Mouse (Mus musculus) CD4-positive, CD25-positive, alpha-beta regulatory T cell, adult 9 weeks (primary cell): ENCODE data around the gene Aqp7. TPM values are rescaled to one million over a fixed set of nuclear protein-coding genes. Genes with fewer than 3 reads are reported as not detected.

Experiments used
- polyA plus RNA-seq: library from polyadenylated mRNA; unstranded; fragments of 100-300 nt; shearing (Covaris generic); gene quantifications from one replicate; pipeline ENCODE4 v1.2.1, GENCODE M21; 2017

Aqp7 gene
- polyA plus RNA-seq, result not detected

GRCm38 (mm10) chr4:41047524-41048271, at the start of gene Aqp7:
Gene Aqp7 (minus strand): TSS chr4:41048139.

Other genes starting within 250 kb of the Aqp7 start
- 17.6 TPM for gene B4galt1, start 194.1 kb downstream of the Aqp7 start, polyA plus RNA-seq
- gene Spink4, start 128.1 kb downstream of the Aqp7 start, polyA plus RNA-seq, result not detected
- 11.8 TPM for gene Bag1, start 99.8 kb downstream of the Aqp7 start, polyA plus RNA-seq
- gene Chmp5, start 99.7 kb downstream of the Aqp7 start, polyA plus RNA-seq, result 91.5 TPM
- 135 TPM for gene Nfx1, start 77.2 kb downstream of the Aqp7 start, polyA plus RNA-seq
- 18.1 TPM for gene Aqp3, start 50.0 kb upstream of the Aqp7 start, polyA plus RNA-seq
- gene Nol6, start 76.3 kb upstream of the Aqp7 start, polyA plus RNA-seq, result 65.1 TPM
- 19.8 TPM for gene Ube2r2, start 87.6 kb upstream of the Aqp7 start, polyA plus RNA-seq
- 43.9 TPM for gene Ubap2, start 227.0 kb upstream of the Aqp7 start, polyA plus RNA-seq